Mouse (Mus musculus) layer of hippocampus, postnatal 10 days (tissue): ENCODE data around the gene Utrn. TPM values are rescaled to one million over a fixed set of nuclear protein-coding genes. Genes with fewer than 3 reads are reported as not detected.
A peak's percentile ranks its signal among the peaks of the same experiment; 100 is the strongest.

ENCODE experiments used
- DNase-seq, 2 experiments: peaks; one replicate each; pipeline ENCODE4 v3.0.0; 2021; ENCODE audit warnings: low spot score in 2 of 2
- total RNA-seq, 2 experiments: library from RNA; stranded (reverse); gene quantifications; 2 replicates each; pipeline ENCODE4 v1.2.3; 2021

Gene Utrn
- total RNA-seq, 2 experiments from 2014 or later: 33.1 to 33.6 TPM

DNA sequence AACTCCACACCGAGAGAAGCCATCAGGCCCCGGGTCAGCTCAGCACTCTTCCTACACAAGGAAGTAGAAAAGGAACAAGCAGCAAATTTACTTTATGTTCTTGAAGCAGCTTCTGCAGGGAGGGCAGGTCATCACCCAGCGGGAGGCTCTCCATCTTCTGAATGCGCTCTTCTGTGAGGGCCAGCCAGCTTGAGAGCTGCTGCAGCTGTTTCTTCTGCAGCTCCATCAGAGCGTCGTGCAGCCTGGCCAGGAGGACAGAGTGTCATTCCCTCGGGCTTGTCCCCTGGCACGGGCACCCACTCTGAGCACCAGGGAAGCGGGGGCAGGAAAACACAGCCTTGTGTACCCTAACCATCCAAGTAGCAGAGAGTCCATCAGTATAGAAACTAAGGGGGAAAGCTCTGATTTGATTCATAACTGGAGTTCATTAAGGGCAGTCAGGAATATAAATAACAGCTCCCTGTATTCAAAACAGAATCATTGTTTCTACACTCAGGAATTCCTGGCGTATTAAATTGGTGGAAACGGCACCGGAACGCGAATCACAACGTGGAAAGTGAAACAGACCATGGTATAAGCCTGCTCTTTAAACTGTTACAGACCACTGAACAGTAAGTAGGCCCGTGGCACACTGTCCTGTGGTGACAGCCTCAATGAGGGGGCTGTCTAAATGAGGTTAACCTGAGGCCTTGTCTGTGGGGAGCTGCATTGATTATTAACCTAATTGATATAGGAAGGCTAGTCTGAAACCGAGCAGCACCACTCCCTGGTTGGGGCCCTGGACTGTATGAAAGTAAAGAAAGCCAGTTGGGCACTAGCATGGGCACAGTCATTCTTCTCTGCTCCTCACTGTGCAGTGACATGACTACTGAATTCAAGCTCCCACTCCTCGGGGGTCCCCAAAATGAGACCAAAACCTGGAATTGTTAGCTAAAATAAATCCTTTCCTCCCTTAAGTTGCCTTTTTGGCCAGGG is 132.0 kb downstream of the Utrn start:
- DNase-seq: no peak

- DNase-seq: no peak
Measured at GRCm38 (mm10) chr10:12735695-12736094, 133.5 kb downstream of the Utrn start.

- DNase-seq: no peak
Measured at GRCm38 (mm10) chr10:12731459-12731858, 137.7 kb downstream of the Utrn start.

GRCm38 (mm10) chr10:12729635-12730034 is 139.5 kb downstream of the Utrn start:
- DNase-seq: no peak

DNA sequence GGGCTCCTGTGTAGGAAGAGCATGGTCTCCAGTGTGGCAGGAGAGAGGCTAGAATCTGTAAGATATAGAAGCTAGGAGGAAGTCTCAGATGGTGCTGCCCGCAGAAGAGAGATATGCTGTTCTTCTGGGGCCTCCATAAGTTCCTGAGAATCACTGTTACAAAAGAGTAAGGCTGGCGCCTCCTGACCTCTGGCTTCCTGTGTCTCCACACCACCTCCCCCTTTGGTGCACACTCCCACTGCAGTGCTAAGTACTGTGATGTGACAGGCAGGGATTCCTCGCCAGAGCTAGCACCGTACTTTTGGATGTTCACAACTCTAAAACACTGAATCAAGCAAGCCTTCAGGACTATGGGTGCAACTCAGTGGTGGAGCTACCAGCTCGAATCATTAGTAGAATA is 140.1 kb downstream of the Utrn start:
- no peak for DNase-seq

- no peak for DNase-seq
Measured at GRCm38 (mm10) chr10:12727881-12728280, 141.3 kb downstream of the Utrn start.

DNA sequence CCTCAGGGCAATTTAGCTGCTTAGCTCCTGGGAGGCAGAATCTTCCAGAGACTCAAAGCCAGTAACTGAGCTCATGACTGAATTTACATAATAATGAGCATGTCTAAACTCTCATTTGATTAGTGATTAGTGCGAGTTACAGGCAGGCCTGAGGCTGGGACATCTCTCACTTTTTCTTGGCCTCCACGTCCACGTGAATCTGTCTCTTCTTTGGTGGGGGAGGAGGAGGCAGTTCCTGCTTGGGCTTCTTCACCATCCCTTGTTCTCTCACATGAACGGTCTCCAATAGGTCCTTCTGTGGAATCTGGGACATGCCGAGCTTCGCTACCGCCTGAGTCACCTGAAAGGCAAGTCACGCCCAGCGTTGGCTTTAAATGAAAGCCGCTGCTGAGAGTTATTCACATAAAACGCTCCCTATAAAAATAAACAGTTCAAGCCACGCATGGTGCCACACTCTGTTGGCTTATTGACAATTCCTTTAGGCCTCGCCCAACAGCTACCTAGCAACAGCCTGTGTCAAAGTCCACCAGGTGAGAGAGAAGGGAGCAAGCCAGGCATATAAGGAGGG is 143.0 kb downstream of the Utrn start:
- DNase-seq: peak in 1 of 2 experiments; percentile 7

DNA sequence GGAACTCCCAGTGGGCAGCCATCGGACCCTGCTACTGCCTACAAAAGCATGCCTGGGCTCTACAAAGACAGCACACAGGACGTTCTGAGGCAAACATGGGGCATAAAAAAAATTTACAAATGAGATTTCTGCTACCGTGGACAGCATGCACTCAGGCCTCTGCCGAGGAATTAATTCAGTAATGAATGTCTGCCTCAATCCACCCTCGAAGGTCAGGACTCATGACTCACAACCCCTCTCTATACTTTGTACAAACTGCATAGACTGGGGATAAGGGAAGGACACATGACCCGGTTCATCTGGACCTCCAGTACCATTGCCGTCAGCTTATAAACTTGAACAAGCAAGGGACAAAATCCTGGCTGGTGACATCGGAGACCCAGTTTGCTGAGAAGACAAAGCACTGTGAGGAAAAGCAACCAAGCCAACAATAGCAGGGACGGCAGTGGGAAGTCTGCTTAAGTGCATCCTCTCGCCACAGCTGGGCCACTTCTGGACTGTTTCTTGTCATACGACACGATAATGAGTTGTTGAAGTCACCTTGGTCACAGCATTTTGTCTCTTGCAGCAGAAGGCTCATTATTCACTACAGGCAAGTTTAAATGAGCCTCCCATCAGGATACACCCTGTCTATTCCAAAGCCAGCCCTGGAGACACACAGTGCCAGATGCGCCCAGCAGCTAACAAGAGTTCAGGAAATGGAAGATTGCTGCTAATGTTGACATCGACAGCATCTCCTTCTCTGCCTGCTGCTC is 144.7 kb downstream of the Utrn start:
- DNase-seq: no peak

- DNase-seq: no peak
Measured at GRCm38 (mm10) chr10:12723269-12723668, 145.9 kb downstream of the Utrn start.

GRCm38 (mm10) chr10:12722111-12722510 is 147.1 kb downstream of the Utrn start:
- no peak for DNase-seq

DNA sequence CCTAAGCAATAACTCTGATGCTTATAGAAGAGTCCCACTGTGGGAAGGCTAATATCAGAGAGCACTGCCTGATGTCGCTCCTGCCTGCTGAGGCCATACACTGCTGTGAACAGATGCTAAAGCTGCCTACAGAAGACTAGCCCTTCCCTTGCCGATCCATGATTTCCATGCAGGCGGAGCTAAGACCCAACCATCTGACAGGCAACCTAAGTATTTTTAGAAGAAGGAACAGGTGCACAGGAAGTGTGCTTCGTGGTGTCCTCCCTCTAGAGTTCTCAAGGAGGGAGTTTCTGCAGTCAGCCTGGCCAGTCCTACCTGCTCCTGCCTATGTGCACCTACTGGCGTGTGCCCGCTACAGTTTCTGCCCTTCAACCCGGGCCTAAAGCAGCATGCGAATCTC is 150.8 kb downstream of the Utrn start:
- DNase-seq: no peak

- no peak for DNase-seq
Measured at GRCm38 (mm10) chr10:12717381-12717780, 151.8 kb downstream of the Utrn start.

DNA sequence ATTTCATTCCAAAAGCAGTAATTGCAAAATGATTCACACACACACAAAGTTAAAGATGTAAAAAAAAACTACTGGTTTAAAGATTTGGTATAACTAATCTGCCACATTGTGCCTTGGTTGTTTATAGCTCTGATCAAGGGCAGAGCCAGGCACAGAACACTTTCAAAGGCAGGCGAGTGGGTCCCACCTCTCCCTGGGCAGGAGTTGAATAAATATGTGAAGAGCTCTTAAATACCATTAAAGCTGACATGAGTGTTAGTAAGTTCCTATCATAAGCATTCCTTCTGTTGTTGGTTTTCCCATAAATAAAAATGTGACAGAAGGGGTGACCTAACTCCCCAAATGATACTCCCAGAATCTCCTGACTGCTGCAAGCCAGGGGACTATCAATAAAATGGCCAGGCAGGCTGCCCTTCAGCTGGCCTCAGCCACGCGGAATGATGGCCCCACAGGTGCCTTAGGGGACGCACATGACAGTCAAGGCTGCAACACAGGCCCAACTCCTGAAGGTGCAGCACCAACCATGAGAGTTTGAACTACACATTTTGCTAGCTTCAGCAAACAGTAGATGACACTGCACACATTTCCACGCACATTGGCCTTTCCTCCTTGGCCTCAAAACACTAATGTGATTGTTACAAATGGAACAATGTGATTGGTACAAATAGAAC is 152.4 kb downstream of the Utrn start:
- no peak for DNase-seq

GRCm38 (mm10) chr10:12713236-12713855 is 155.8 kb downstream of the Utrn start:
- no peak for DNase-seq

DNA sequence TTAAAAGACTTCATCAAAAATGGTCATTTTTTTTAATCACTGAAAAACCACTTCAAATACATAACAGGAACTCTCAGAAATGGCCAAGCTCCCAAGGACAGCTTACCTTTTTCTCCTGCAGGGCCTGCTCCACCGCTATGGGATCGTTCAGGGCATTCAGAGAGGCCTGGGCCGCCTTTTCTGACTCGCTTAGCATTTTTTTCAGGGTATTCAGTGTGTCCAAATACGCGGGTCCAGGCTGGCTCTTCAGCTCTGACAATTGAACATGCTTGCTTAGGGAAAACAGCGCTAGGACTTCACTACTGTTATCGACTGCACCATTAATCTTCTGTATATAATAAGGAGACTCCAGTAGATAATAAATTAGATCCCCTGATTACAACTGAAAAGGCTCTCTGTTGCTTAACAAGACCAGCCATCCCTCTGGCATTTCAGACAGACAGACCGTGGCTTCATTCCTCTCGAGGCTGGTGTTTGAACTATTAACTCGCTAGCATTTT is 157.8 kb downstream of the Utrn start:
- no peak for DNase-seq

DNA sequence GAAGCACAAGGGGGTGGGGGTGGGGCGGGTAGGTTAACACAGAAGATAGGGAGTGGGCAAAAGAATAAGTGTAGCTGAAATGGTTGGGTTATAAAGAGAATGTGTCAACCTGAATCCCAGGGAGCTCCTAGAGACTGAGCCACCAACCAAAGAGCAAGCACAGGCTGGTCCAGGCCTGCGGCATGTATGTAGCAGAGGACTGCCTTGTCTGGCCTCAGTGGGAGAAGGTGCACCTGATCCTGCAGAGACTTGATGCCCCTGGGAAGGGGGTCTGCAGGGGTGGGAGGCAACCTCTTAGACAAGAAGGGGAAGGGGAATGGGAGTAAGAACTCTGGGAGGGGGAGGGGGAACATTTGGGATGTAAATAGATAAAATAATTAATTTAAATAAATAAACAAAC is 162.6 kb downstream of the Utrn start:
- no peak for DNase-seq

- no peak for DNase-seq
Measured at GRCm38 (mm10) chr10:12705990-12706389, 163.2 kb downstream of the Utrn start.

DNA sequence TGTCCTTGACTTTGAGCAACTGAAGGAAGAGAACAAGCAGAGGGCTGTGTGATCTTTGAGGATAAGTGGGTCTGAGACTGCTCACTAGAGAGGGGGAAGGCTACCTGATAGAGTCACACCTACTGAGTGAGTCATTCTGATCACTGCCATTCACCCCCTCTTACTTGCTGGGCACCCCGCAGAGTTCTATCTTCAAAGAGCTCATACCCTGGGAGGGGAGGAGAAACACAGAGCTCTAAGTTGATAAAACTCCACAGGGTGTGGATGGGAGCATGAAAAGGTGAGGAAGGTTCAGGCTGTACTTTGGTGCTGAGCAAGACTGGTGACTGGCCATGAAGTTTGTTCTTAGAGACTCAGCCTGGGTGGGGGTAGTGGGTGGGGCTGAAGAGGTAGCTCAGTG is 164.9 kb downstream of the Utrn start:
- DNase-seq: no peak

GRCm38 (mm10) chr10:12703526-12703925 is 165.6 kb downstream of the Utrn start:
- no peak for DNase-seq

GRCm38 (mm10) chr10:12702140-12702539 is 167.0 kb downstream of the Utrn start:
- DNase-seq: no peak

GRCm38 (mm10) chr10:12701694-12702093 is 167.5 kb downstream of the Utrn start:
- no peak for DNase-seq
